Mouse (Mus musculus) inflammation-experienced regulatory T-cells, adult 6 months (primary cell): ENCODE data around the gene Fntb. TPM values are rescaled to one million over a fixed set of nuclear protein-coding genes. Genes with fewer than 3 reads are reported as not detected.
A peak's percentile ranks its signal among the peaks of the same experiment; 100 is the strongest.

Source experiments
- ATAC-seq: one replicate; pipeline ENCODE4 v1.8.0; 2017
- polyA plus RNA-seq, 3 experiments: library from polyadenylated mRNA; unstranded; fragments of 100-300 nt; shearing (Covaris generic); gene quantifications; one replicate each; pipeline ENCODE4 v1.2.1; 2017

The Fntb gene
- polyA plus RNA-seq, 3 experiments from 2014 or later: 10.6 to 28.4 (median 16.2) TPM

DNA sequence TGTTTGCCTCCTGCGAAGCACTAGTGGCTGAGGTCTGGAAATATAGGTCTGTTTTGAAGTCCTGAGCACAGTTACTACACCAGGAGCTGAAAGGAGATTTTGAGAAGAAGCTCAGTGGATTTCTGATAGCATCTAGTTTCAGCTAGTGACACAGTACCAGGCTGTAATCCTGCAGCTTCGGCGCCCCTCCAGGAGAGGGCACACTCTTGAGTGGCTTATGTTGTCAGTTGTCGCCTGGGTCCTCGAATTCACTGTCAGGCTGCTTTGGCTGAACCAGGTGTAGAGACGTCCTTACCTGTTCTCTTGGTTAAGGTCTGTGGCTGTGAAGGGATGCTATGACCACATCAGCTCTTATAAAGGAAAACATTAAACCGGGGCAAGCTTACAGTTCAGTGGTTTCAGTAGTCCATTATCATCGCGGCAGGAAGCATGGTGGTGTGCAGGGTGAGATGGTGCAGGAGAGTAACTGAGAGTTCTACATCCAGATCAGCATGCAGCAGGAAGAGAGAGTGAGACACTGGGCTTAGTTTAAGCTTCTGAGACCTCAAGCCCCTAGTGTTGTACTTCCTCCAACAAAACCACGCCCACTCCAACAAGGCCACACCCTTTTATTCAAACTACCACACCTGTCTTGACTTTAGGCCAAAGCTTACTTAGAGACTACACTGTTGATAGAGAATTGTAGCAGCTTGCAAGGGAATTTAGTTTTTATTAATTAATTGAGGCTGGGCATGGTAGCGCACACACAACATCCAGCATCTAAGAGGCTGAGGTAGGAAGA lies 124.2 kb downstream of the Fntb start:
- ATAC-seq: no peak

GRCm38 (mm10) chr12:76891160-76891559 lies 125.8 kb downstream of the Fntb start:
- no peak for ATAC-seq

- no peak for ATAC-seq
Observed at GRCm38 (mm10) chr12:76892910-76893695, 127.7 kb downstream of the Fntb start.

- no peak for ATAC-seq
Observed at GRCm38 (mm10) chr12:76894792-76895559, 129.6 kb downstream of the Fntb start.

- ATAC-seq: no peak
Observed at GRCm38 (mm10) chr12:76895777-76896176, 130.4 kb downstream of the Fntb start.

DNA sequence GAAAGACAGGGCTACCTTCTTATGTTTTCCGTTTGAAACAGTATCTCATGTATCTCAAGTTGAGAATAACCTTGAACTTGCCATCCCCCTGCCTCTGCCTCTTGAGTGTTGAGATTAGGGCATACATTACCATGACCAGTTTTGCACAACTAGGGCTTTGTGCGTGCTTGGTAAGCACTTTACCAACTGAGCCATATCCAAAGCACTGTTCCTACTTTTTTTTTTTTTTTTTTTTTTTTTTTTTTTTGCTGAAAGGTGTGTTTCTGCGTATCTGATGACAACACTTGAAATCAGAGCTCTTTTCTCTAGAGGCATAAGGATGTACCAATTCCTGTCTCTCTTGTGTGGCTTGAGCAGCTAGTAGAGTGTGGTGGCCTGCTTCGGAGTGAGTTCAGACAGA lies 131.2 kb downstream of the Fntb start:
- no peak for ATAC-seq

DNA sequence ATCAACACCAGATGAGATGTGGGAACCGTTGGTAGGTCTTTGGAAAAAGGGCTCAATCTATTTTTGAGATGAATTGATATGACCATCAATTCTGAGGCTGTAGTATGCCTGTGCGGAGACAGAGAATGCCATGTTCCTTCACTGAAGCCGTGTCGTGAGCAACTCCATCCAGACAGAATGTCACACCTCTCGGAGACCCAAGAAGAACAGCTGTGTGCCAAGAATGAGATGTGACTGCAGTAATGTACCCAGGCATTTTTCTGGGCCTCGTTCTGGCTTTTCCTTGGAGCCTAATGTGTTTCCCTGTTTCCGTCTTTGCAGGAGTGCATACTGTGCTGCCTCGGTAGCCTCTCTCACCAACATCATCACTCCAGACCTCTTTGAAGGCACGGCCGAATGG lies 131.6 kb downstream of the Fntb start:
- ATAC-seq: no peak

- no peak for ATAC-seq
Observed at GRCm38 (mm10) chr12:76898141-76898540, 132.8 kb downstream of the Fntb start.

DNA sequence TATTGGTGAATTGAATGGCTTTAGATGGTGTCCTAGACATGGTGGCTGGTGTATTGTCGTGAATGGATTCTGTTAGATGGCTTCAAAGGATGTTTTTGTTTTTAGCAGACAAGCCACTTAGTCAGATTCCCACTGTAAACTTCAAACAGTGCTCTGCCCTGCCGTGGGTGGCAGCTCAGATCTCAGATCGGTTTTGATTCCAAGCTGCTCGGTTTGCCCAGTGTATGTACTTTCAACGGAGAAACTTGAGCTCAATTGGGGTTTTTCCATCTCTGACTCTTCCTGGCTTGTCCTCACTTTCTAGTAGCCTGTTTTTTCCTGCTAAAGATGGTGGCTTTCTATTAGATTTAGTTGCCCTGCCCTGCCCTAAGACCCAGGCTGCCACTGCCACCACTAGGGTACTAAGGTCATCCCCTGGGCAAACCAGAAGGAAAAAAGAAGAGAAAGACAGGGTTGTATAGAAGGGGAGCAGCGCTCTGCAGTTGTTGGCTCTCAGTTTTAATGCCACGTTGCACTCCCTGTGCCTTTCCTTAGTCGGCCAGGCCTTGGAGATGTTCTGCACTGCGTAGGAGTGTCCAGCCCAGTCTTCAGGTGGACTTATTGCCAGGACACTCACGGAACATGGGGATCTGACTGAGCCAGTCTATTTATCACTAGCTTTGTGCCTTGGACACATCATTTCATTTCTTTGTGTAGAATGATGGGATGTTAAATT lies 134.0 kb downstream of the Fntb start:
- ATAC-seq: no peak

DNA sequence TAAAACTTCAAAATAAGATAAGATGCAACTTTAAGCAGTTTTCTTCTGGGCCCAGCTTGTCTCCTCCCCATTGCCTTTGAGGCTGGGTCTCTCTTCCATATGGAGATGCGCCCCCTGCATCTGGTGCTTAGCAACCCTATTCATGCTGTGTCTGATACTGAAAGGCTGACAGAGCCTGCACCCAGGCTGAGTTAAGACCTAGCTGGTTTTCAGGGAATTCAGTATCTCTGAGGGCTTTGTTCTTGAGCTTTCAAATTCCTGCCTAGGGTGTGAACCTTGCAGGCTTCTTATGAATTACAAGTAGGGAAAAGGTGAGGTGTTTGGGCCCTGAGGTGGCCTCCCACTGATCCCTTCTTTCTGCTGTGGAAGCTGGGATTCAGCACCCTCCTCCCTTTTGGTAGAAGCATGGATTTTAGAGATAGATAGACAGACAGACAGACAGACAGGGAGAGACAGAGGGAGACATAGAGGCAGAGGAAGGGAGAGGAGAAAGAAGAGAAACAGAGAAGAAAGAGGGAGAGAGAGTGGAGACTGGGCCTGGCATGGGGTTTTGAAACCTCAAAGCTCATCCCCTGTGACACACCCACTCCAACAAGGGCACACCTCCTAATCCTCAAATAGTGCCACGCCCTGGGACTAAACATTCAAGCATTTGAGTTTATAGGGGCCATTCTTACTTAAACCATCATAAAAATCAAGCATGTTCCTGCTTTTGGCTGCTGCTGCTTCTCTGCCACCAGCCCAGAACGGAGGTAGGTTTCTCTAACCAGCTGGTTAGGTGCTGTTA lies 136.3 kb downstream of the Fntb start:
- ATAC-seq: no peak

GRCm38 (mm10) chr12:76906278-76906677 lies 140.9 kb downstream of the Fntb start:
- ATAC-seq: no peak

DNA sequence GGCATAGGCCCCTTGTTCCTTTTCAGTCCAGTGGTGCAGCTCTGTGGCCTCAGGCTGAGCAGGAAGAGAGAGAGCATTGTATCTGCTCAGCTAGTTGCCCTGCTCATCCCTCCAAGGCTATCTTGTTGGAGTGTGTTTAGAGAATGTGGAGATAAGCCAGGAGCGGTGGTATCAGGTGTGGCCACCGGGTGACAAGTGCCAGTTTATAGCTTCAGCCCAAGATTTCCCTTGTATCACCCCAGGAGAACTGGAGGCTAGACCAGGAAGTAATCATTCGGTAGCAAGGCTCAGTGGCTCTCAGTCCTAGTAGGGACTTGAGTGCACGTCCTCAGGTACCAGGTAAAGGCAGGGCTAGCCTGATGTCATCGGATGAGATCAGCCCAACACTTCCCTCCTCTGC lies 143.8 kb downstream of the Fntb start:
- no peak for ATAC-seq

- ATAC-seq: no peak
Observed at GRCm38 (mm10) chr12:76910258-76910940, 145.0 kb downstream of the Fntb start.

GRCm38 (mm10) chr12:76911171-76911726 lies 145.9 kb downstream of the Fntb start:
- ATAC-seq: no peak

DNA sequence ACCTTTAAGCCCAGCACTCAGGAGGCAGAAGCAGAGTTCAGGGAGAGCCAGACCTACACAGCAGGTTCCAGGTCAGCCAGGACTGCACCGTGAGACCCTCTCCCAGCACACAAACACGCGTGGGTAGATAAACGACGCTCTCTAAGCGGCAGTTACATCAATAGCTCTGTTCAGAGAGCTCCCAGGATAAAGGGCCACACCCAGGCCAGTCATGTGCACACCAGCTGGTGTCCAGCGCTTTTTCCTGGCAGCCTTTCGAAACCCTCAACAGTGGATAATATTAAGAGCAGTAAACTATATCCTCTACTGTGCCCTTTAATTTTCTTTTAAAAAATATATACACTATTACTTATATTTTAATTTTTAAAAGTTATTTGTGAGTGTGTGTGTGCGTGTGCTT lies 146.8 kb downstream of the Fntb start:
- no peak for ATAC-seq

- no peak for ATAC-seq
Observed at GRCm38 (mm10) chr12:76916163-76916562, 150.8 kb downstream of the Fntb start.

- no peak for ATAC-seq
Observed at GRCm38 (mm10) chr12:76918113-76918512, 152.7 kb downstream of the Fntb start.

DNA sequence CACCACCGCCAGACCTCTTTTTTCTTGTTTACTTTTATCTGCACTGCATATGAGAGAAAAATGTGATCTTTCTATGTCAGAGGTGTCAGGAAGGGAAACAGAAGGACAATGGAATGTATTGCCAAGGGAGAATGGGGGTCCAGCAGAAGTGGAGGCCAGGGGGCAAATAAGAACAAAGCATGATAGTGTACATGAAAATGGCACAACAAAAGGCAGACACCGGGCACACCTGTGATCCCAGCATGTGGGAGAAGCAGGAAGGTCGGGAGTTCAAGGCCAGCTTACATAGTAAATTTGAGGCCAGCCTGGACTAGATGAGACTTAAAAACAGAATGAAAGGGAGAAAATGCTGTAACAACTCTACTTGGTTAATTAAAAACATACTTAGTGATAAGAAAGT lies 153.5 kb downstream of the Fntb start:
- no peak for ATAC-seq

- ATAC-seq: no peak
Observed at GRCm38 (mm10) chr12:76920398-76920797, 155.0 kb downstream of the Fntb start.

DNA sequence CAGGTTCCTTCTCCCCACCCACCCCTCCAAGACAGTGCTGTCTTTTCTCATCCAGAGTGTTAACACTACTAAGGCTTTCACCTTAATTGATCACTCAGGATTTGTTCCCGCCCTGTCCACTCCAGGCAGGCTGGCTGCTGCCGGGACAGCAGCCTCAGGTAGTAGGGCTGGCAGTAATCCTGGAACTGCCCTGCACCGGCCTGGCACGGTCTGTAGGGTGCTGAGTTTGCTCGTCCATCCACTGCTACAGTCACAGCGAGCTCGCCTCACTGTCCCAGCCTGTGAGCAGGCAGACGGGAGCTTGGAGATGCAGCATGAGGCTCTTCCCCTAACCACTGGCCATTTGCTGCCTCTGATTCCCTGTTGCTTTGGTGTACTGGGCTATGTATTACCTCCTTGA lies 155.6 kb downstream of the Fntb start:
- ATAC-seq: no peak

DNA sequence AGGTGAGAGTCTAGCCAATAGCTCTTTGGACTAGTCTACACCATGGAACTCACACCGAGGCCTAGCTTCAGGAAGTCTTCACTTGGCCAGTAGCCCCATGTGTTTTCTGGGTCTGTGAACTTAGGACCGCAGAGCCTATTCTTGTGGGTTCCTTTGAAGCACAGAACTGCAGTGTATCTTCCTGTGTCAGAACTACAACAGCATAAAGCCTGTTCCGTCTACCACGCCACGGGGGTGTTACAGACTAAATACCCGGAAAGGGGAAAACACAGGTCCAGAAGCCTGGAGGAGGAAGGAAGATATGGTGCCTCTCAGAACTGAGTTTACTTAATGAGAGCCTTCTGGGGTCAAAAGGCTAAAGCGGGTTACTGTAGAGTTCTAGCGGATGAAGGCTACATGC lies 157.7 kb downstream of the Fntb start:
- peak; percentile 73 for ATAC-seq
